Mouse (Mus musculus): Measurements from ENCODE around the gene Tm7sf2. TPM values are rescaled to one million over a fixed set of nuclear protein-coding genes. Genes with fewer than 3 reads are reported as not detected.

The Tm7sf2 gene
- 27.7 and 30.0 TPM in 2 replicates for polyA plus RNA-seq (2015; fragmentation: Nextera tagmentation; extraction: Ambion mirVana)

- H3K27me3 ChIP-seq (replicated peaks) = no peaks in the 10 kb centered on the region
- peaks cover 24% of the 10 kb centered on the region for H3K4me1 ChIP-seq
- peak within 1 kb of the TSS; percentile 99 for H3K4me2 ChIP-seq
- H3K9ac ChIP-seq = peak within 1 kb of the TSS; percentile 46; the same call in 1 of the 2 replicates
- H3K27ac ChIP-seq = peak within 1 kb of the TSS; percentile 85
- H3K9me3 ChIP-seq = no peaks in the 10 kb centered on the region
- H3K4me3 ChIP-seq (replicated peaks) = peak within 1 kb of the TSS; percentile 50
- peaks cover 22% of the 10 kb centered on the region for H3K36me3 ChIP-seq
- peak; percentile 94 for ATAC-seq (ENCODE audit: insufficient read depth, low FRiP score, low read depth)
- 8% methylated on average over 33 of the region's 33 CpGs for WGBS
Observed at GRCm38 (mm10) chr19:6067724-6068415, at the start of gene Tm7sf2. TSS of gene Tm7sf2 (minus strand) at chr19:6068373.

- H3K27me3 ChIP-seq (replicated peaks) = no peaks in the 10 kb centered on the region
- peak; percentile 2 for ATAC-seq (ENCODE audit: insufficient read depth, low FRiP score, low read depth)
- WGBS = 4% methylated on average over 32 of the region's 32 CpGs
- peak overlapping the region; percentile 77 for H3K9ac ChIP-seq
- peak overlapping the region; percentile 85 for H3K4me3 ChIP-seq (replicated peaks)
- H3K27ac ChIP-seq = peak overlapping the region; percentile 99
- peak overlapping the region; percentile 80 for H3K4me2 ChIP-seq
- no peaks in the 10 kb centered on the region for H3K9me3 ChIP-seq
- H3K36me3 ChIP-seq = peaks cover 27% of the 10 kb centered on the region
- peaks cover 21% of the 10 kb centered on the region for H3K4me1 ChIP-seq
Observed at GRCm38 (mm10) chr19:6117346-6117985, 49.3 kb upstream of the Tm7sf2 start.

GRCm38 (mm10) chr19:6116113-6116850, 48.1 kb upstream of the Tm7sf2 start:
- H3K36me3 ChIP-seq = peaks cover 27% of the 10 kb centered on the region
- 89% methylated on average over 15 of the region's 15 CpGs for WGBS
- no peak for ATAC-seq (ENCODE audit: insufficient read depth, low FRiP score, low read depth)
- peak overlapping the region; percentile 80; the same call in 1 of the 2 replicates for H3K4me2 ChIP-seq
- H3K27me3 ChIP-seq (replicated peaks) = no peaks in the 10 kb centered on the region
- no peaks in the 10 kb centered on the region for H3K9me3 ChIP-seq
- no peak overlapping the region for H3K4me3 ChIP-seq (replicated peaks)
- H3K4me1 ChIP-seq = peaks cover 21% of the 10 kb centered on the region
- no peak overlapping the region for H3K9ac ChIP-seq
- H3K27ac ChIP-seq = no peak overlapping the region

GRCm38 (mm10) chr19:6113116-6113515, 44.9 kb upstream of the Tm7sf2 start:
- Histone ChIP-seq H3K4me1 (peaks cover 15% of the 10 kb centered on the region), H3K27ac (no peak overlapping the region), H3K27me3 (replicated peaks) (no peaks in the 10 kb centered on the region), H3K36me3 (peaks cover 27% of the 10 kb centered on the region), H3K4me2 (no peak overlapping the region), H3K4me3 (replicated peaks) (no peak overlapping the region), H3K9me3 (no peaks in the 10 kb centered on the region), H3K9ac (no peak overlapping the region)
- no peak for ATAC-seq (ENCODE audit: insufficient read depth, low FRiP score, low read depth)
- WGBS = 42% methylated on average over 6 of the region's 6 CpGs

- H3K4me2 ChIP-seq = no peak within 1 kb of the TSS
- no peak within 1 kb of the TSS for H3K27ac ChIP-seq
Observed at GRCm38 (mm10) chr19:6105586-6105985, 37.4 kb upstream of the Tm7sf2 start, which contains the start of gene Naaladl1. TSS of gene Naaladl1 (plus strand) at chr19:6105782.

GRCm38 (mm10) chr19:6104476-6104875, 36.3 kb upstream of the Tm7sf2 start:
- Histone ChIP-seq H3K9ac (no peak overlapping the region), H3K4me3 (replicated peaks) (no peak overlapping the region), H3K36me3 (no peaks in the 10 kb centered on the region), H3K4me2 (no peak overlapping the region), H3K27ac (no peak overlapping the region), H3K9me3 (no peaks in the 10 kb centered on the region), H3K27me3 (replicated peaks) (no peaks in the 10 kb centered on the region), H3K4me1 (no peaks in the 10 kb centered on the region)
- ATAC-seq (ENCODE audit: insufficient read depth, low FRiP score, low read depth) = no peak
- WGBS = 65% methylated on average over 4 of the region's 4 CpGs

More at GRCm38 (mm10) chr19:6105586-6105985, 37.4 kb upstream of the Tm7sf2 start, which contains the start of gene Naaladl1:
- no peak within 1 kb of the TSS for H3K9ac ChIP-seq
- H3K4me1 ChIP-seq = no peaks in the 10 kb centered on the region
- no peak for ATAC-seq (ENCODE audit: insufficient read depth, low FRiP score, low read depth)
- no peaks in the 10 kb centered on the region for H3K9me3 ChIP-seq
- H3K27me3 ChIP-seq (replicated peaks) = no peaks in the 10 kb centered on the region
- H3K36me3 ChIP-seq = no peaks in the 10 kb centered on the region
- H3K4me3 ChIP-seq (replicated peaks) = no peak within 1 kb of the TSS
- 84% methylated on average over 7 of the region's 7 CpGs for WGBS

GRCm38 (mm10) chr19:6102169-6102853, 34.1 kb upstream of the Tm7sf2 start:
- no peaks in the 10 kb centered on the region for H3K36me3 ChIP-seq
- no peak overlapping the region for H3K4me3 ChIP-seq (replicated peaks)
- no peaks in the 10 kb centered on the region for H3K4me1 ChIP-seq
- no peaks in the 10 kb centered on the region for H3K9me3 ChIP-seq
- 71% methylated on average over 6 of the region's 6 CpGs for WGBS
- no peaks in the 10 kb centered on the region for H3K27me3 ChIP-seq (replicated peaks)
- no peak overlapping the region for H3K9ac ChIP-seq
- H3K27ac ChIP-seq = no peak overlapping the region
- H3K4me2 ChIP-seq = no peak overlapping the region
- peak; percentile 63; the same call in 1 of the 2 replicates for ATAC-seq (ENCODE audit: insufficient read depth, low FRiP score, low read depth)

GRCm38 (mm10) chr19:6101186-6101585, 33.0 kb upstream of the Tm7sf2 start:
- H3K4me3 ChIP-seq (replicated peaks) = no peak overlapping the region
- no peak overlapping the region for H3K27ac ChIP-seq
- H3K36me3 ChIP-seq = no peaks in the 10 kb centered on the region
- no peaks in the 10 kb centered on the region for H3K4me1 ChIP-seq
- no peaks in the 10 kb centered on the region for H3K9me3 ChIP-seq
- no peak overlapping the region for H3K9ac ChIP-seq
- H3K4me2 ChIP-seq = no peak overlapping the region
- no peaks in the 10 kb centered on the region for H3K27me3 ChIP-seq (replicated peaks)
- 64% methylated on average over 6 of the region's 6 CpGs for WGBS
- no peak for ATAC-seq (ENCODE audit: insufficient read depth, low FRiP score, low read depth)

- Histone ChIP-seq H3K4me3 (replicated peaks) (no peak overlapping the region), H3K36me3 (0 out of 2 replicates have a peak, but pooled peaks cover 8% of the 10 kb centered on the region), H3K4me2 (no peak overlapping the region), H3K27ac (no peak overlapping the region), H3K9ac (no peak overlapping the region), H3K4me1 (no peaks in the 10 kb centered on the region), H3K9me3 (no peaks in the 10 kb centered on the region), H3K27me3 (replicated peaks) (no peaks in the 10 kb centered on the region)
- no peak for ATAC-seq (ENCODE audit: insufficient read depth, low FRiP score, low read depth)
- WGBS = 88% methylated on average over 3 of the region's 3 CpGs
Observed at GRCm38 (mm10) chr19:6097847-6098246, 29.7 kb upstream of the Tm7sf2 start.

- H3K27me3 ChIP-seq (replicated peaks) = no peaks in the 10 kb centered on the region
- H3K27ac ChIP-seq = no peak within 1 kb of the TSS
- H3K9me3 ChIP-seq = no peaks in the 10 kb centered on the region
- no peaks in the 10 kb centered on the region for H3K4me1 ChIP-seq
- no peak within 1 kb of the TSS for H3K4me3 ChIP-seq (replicated peaks)
- no peak for ATAC-seq (ENCODE audit: insufficient read depth, low FRiP score, low read depth)
- H3K4me2 ChIP-seq = no peak within 1 kb of the TSS
- WGBS = 87% methylated on average over 7 of the region's 7 CpGs
- no peak within 1 kb of the TSS for H3K9ac ChIP-seq
- H3K36me3 ChIP-seq = peaks cover 25% of the 10 kb centered on the region; the same call in 1 of the 2 replicates
Observed at GRCm38 (mm10) chr19:6094119-6094518, 25.9 kb upstream of the Tm7sf2 start, which contains the start of gene AC131692.1. TSS of gene AC131692.1 (plus strand) at chr19:6094419.

- no peaks in the 10 kb centered on the region for H3K27me3 ChIP-seq (replicated peaks)
- 91% methylated on average over 13 of the region's 13 CpGs for WGBS
- H3K4me3 ChIP-seq (replicated peaks) = no peak overlapping the region
- no peaks in the 10 kb centered on the region for H3K9me3 ChIP-seq
- peaks cover 17% of the 10 kb centered on the region; the same call in 1 of the 2 replicates for H3K36me3 ChIP-seq
- ATAC-seq (ENCODE audit: insufficient read depth, low FRiP score, low read depth) = no peak
- H3K27ac ChIP-seq = no peak overlapping the region
- H3K9ac ChIP-seq = no peak overlapping the region
- H3K4me2 ChIP-seq = no peak overlapping the region
- peaks cover 10% of the 10 kb centered on the region for H3K4me1 ChIP-seq
Observed at GRCm38 (mm10) chr19:6088841-6089240, 20.7 kb upstream of the Tm7sf2 start.
